Mouse (Mus musculus) heart, embryonic 10.5 days (tissue): ENCODE data around the gene Rgs8. TPM values are rescaled to one million over a fixed set of nuclear protein-coding genes. Genes with fewer than 3 reads are reported as not detected.

Experiments
- DNase-seq: peaks from one replicate; pipeline ENCODE4 v3.0.0-alpha.2; 2017; ENCODE audit warnings: low spot score
- H3K27ac ChIP-seq: fragments of 300-500 bp; sonication (generic); 2 replicates; pipeline ENCODE4 v1.5.1; 2016; ENCODE audit warnings: mild to moderate bottlenecking
- H3K27me3 ChIP-seq: fragments of 300-500 bp; sonication (generic); 2 replicates; pipeline ENCODE4 v1.6.1; 2016; ENCODE audit warnings: mild to moderate bottlenecking; ENCODE audit not compliant: poor library complexity, insufficient read depth, severe bottlenecking
- H3K36me3 ChIP-seq: fragments of 300-500 bp; sonication (generic); 2 replicates; pipeline ENCODE4 v1.6.1; 2016; ENCODE audit warnings: mild to moderate bottlenecking, moderate library complexity
- H3K4me1 ChIP-seq: fragments of 300-500 bp; sonication (generic); 2 replicates; pipeline ENCODE4 v1.6.1; 2016; ENCODE audit warnings: mild to moderate bottlenecking
- H3K4me3 ChIP-seq: fragments of 300-500 bp; sonication (generic); 2 replicates; pipeline ENCODE4 v1.5.1; 2016; ENCODE audit warnings: mild to moderate bottlenecking, moderate library complexity
- H3K9me3 ChIP-seq: fragments of 300-500 bp; sonication (generic); 2 replicates; pipeline ENCODE4 v1.6.1; 2016; ENCODE audit warnings: mild to moderate bottlenecking, moderate library complexity
- WGBS: fragments of 180-500 bp; shearing (Covaris S2); methylation state at CpG from one replicate; pipeline ENCODE4 v1.1.7; 2016; 5-methylcytosine and 5-hydroxymethylcytosine counted together
- polyA plus RNA-seq: library from polyadenylated mRNA; unstranded; fragments of >200 nt; fragmentation: Nextera tagmentation; extraction: Ambion mirVana; gene quantifications from 2 replicates; pipeline ENCODE4 v1.2.1, GENCODE M21; 2016

The Rgs8 gene
- polyA plus RNA-seq, result 0.54 and 0.55 TPM in 2 replicates

DNA sequence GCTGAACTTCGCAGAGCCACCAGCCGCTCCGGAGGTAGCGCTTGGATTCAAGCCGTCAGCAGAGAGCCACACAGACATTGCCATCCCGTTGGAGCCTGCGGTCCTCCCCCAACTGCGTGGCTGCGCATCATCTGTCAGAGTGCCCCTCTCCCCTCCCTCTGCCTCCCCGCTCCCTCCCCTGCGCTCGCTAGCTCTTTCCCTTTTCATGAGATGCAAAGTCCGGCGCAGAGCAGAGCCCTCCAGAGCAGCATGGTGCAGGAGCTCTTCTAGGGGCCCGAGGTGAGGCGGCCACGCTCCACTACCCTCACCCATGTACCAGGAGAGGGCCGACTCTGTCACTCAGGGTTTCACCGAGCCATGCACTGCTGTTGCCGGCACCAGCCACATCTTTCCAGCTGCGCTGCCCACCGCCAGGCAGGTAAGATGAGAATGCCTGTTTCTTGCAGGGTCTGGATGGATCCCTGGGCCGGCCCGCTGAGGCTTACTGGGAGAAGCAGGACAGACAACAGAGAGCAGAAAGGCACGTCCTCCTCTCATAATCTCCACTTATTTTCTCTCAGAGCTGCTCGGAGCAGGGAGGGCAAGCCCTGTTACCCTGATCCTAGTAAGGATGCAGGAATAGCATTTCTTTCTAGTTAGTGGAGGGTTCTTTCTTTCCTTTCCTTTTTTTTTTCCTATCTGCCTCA, at the start of gene Rgs8:
Gene Rgs8, plus strand, starts transcription at position 88 of the 686 bp plus-strand sequence.
- 2% methylated on average over 26 of the region's 26 CpGs for WGBS
- peak within 1 kb of the TSS; percentile 60 for H3K4me3 ChIP-seq
- peaks cover 17% of the 10 kb centered on the region for H3K4me1 ChIP-seq
- no peak for DNase-seq
- H3K36me3 ChIP-seq, result no peaks in the 10 kb centered on the region
- peak within 1 kb of the TSS; percentile 57 for H3K27ac ChIP-seq
- no peaks in the 10 kb centered on the region for H3K9me3 ChIP-seq
- peaks cover 66% of the 10 kb centered on the region for H3K27me3 ChIP-seq

DNA sequence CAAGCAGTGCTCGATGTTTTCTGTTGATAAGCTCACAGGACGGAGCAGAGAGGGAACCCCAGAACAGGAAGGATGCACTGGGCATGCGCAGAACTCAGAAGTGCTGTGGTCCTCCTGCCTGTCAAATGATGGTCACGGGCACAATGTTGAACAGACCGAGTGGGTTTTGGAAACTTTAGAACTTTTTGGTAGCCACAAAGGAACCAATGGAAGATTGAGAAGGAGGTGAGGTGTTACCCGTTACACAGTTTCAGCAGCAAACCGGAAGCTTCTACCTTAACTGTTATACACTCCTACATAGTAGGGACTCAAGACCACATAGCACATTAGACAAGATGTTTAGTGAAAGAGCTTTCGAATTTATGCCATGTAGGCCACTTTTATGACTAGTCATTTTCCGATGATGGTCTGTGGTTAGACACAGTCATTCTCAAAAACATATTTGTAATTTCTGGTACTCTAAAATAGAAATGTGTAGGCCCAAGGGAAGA, 35.4 kb upstream of the Rgs8 start:
- Histone ChIP-seq H3K4me1 (no peaks in the 10 kb centered on the region), H3K27ac (no peak overlapping the region), H3K4me3 (no peak overlapping the region), H3K36me3 (no peaks in the 10 kb centered on the region), H3K27me3 (no peaks in the 10 kb centered on the region), H3K9me3 (no peaks in the 10 kb centered on the region)
- DNase-seq, result no peak
- WGBS, result 84% methylated on average over 9 of the region's 9 CpGs

GRCm38 (mm10) chr1:153623036-153623435, 29.8 kb upstream of the Rgs8 start:
- Histone ChIP-seq H3K36me3 (no peaks in the 10 kb centered on the region), H3K27ac (no peak overlapping the region), H3K27me3 (no peaks in the 10 kb centered on the region), H3K4me3 (no peak overlapping the region), H3K9me3 (no peaks in the 10 kb centered on the region), H3K4me1 (no peaks in the 10 kb centered on the region)
- DNase-seq, result no peak
- WGBS, result 56% methylated on average over 4 of the region's 4 CpGs

GRCm38 (mm10) chr1:153632686-153633085, 20.1 kb upstream of the Rgs8 start:
- H3K27me3 ChIP-seq, result no peaks in the 10 kb centered on the region
- 61% methylated on average over 6 of the region's 6 CpGs for WGBS
- no peak for DNase-seq
- H3K4me3 ChIP-seq, result no peak overlapping the region
- H3K27ac ChIP-seq, result no peak overlapping the region
- H3K4me1 ChIP-seq, result peaks cover 17% of the 10 kb centered on the region
- H3K9me3 ChIP-seq, result no peaks in the 10 kb centered on the region
- no peaks in the 10 kb centered on the region for H3K36me3 ChIP-seq

- DNase-seq, result no peak
- H3K27me3 ChIP-seq, result no peaks in the 10 kb centered on the region
- H3K36me3 ChIP-seq, result no peaks in the 10 kb centered on the region
- peak overlapping the region; percentile 56 for H3K27ac ChIP-seq
- no peaks in the 10 kb centered on the region for H3K9me3 ChIP-seq
- peaks cover 17% of the 10 kb centered on the region for H3K4me1 ChIP-seq
- no peak overlapping the region for H3K4me3 ChIP-seq
- 74% methylated on average over 5 of the region's 5 CpGs for WGBS
Measured at GRCm38 (mm10) chr1:153635056-153635455, 17.8 kb upstream of the Rgs8 start.

GRCm38 (mm10) chr1:153635521-153635920, 17.3 kb upstream of the Rgs8 start:
- Histone ChIP-seq H3K9me3 (no peaks in the 10 kb centered on the region), H3K27ac (no peak overlapping the region), H3K36me3 (no peaks in the 10 kb centered on the region), H3K4me1 (peaks cover 17% of the 10 kb centered on the region), H3K27me3 (no peaks in the 10 kb centered on the region), H3K4me3 (no peak overlapping the region)
- WGBS, result 83% methylated on average over 3 of the region's 3 CpGs
- no peak for DNase-seq

DNA sequence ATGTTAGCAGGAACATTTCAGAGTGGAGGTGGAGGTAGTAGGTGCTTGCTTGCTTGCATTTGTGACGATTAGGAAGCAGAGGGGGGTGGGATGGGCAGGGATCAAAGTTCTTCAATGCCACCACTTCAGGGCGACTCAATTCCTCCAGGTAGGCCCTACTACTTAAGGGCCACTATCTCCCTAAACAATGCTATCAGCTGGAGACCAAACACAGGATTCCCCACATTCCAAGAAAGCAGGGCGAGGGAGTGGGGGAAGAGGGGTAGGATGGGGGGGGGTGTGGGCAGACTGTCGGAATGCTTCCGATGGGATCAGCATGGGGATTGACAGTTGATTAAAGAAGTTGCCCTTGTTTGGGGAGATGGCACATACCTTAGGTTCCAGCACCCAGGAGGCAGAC, 16.0 kb upstream of the Rgs8 start:
- DNase-seq, result no peak
- H3K27me3 ChIP-seq, result no peaks in the 10 kb centered on the region
- no peak overlapping the region for H3K27ac ChIP-seq
- no peak overlapping the region for H3K4me3 ChIP-seq
- H3K9me3 ChIP-seq, result no peaks in the 10 kb centered on the region
- peaks cover 24% of the 10 kb centered on the region for H3K4me1 ChIP-seq
- no peaks in the 10 kb centered on the region for H3K36me3 ChIP-seq
- WGBS, result 52% methylated on average over 5 of the region's 5 CpGs

DNA sequence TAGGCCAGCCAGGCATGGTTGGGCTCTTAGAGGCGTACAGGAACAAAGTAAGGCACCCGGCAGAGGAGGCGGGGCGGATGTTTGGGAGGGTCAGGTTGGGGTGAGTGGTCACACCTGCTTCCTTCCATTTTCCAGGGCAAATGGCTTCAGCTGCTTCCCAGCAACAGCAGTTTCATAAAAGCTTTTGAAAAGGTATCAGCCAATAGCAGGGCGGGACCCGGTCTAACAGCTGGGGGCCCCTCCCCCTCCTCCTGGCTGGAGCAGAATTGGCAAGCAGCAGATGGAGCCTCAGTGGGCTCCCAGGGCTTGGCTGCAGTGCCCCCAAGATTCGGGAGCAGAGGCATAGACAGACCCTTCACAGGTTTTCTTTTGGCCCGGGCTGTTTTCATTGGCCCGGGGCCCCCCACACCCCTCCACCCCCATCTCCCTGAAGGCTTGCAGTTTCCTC, 11.3 kb upstream of the Rgs8 start:
- Histone ChIP-seq H3K4me3 (peak overlapping the region; percentile 50), H3K36me3 (no peaks in the 10 kb centered on the region), H3K27me3 (peaks cover 16% of the 10 kb centered on the region), H3K4me1 (peaks cover 15% of the 10 kb centered on the region), H3K9me3 (no peaks in the 10 kb centered on the region), H3K27ac (peak overlapping the region; percentile 66; the same call in 1 of the 2 replicates)
- no peak for DNase-seq
- 7% methylated on average over 9 of the region's 9 CpGs for WGBS

DNA sequence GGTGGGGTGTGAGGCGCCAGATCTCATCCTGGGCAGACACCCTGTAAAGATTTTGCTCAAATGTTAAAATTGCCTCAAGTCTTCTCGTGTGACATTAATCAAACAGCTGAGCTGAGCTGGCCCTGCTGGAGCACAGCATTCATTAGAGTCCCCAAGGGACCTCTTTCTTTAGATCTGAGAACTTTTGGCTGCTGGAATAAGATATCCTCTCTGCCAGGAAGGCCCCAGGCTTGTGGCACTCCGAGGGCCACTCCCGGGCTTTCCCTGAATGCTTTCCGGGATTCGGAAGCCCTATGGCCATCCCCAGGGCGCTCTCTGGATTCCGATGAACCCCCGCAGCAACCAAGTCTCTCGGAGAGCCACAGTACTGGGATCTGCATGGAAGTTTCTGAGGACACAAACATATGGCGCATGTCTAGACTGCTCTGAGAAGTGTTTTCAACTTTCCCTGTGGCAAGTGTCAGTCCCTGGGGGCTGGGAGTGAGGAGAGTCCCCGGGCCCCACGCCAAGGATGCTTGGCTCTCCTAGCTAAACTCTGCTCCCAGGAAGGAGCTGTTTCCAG, 10.8 kb upstream of the Rgs8 start:
- peaks cover 16% of the 10 kb centered on the region for H3K27me3 ChIP-seq
- no peaks in the 10 kb centered on the region for H3K9me3 ChIP-seq
- H3K4me3 ChIP-seq, result peak overlapping the region; percentile 50
- H3K27ac ChIP-seq, result peak overlapping the region; percentile 66; the same call in 1 of the 2 replicates
- peaks cover 15% of the 10 kb centered on the region for H3K4me1 ChIP-seq
- no peaks in the 10 kb centered on the region for H3K36me3 ChIP-seq
- 6% methylated on average over 13 of the region's 13 CpGs for WGBS
- no peak for DNase-seq

- DNase-seq, result no peak
- peak overlapping the region; percentile 60 for H3K4me3 ChIP-seq
- H3K36me3 ChIP-seq, result no peaks in the 10 kb centered on the region
- H3K27ac ChIP-seq, result no peak overlapping the region
- H3K27me3 ChIP-seq, result peaks cover 68% of the 10 kb centered on the region
- 12% methylated on average over 5 of the region's 5 CpGs for WGBS
- H3K4me1 ChIP-seq, result peaks cover 17% of the 10 kb centered on the region
- H3K9me3 ChIP-seq, result no peaks in the 10 kb centered on the region
Measured at GRCm38 (mm10) chr1:153653674-153654073, 849 bp downstream of the Rgs8 start.

DNA sequence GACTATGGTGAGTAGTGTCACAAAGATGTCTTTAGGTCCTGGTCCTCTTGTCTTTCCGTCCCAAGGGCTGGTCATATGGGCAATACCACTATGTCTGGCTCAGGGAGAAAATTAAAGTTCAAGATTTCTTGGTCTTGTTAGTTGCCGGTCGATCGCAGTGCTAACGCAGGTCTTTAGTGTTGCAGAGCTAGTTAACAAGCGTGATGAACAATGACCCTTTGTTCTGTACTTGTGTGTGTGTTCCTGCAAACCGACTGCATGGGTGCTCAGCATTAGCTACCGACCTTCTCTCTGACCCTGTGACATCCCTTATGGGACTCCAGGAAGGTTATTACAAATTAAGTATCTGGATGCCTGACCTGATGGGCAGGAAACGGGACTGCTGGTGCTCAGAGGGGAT, 6.8 kb downstream of the Rgs8 start:
- 72% methylated on average over 9 of the region's 9 CpGs for WGBS
- Histone ChIP-seq H3K27me3 (peaks cover 62% of the 10 kb centered on the region), H3K4me3 (no peak overlapping the region), H3K4me1 (peaks cover 7% of the 10 kb centered on the region), H3K27ac (no peak overlapping the region), H3K9me3 (no peaks in the 10 kb centered on the region), H3K36me3 (no peaks in the 10 kb centered on the region)
- no peak for DNase-seq

GRCm38 (mm10) chr1:153660982-153661688, 8.3 kb downstream of the Rgs8 start:
- no peak overlapping the region for H3K27ac ChIP-seq

DNA sequence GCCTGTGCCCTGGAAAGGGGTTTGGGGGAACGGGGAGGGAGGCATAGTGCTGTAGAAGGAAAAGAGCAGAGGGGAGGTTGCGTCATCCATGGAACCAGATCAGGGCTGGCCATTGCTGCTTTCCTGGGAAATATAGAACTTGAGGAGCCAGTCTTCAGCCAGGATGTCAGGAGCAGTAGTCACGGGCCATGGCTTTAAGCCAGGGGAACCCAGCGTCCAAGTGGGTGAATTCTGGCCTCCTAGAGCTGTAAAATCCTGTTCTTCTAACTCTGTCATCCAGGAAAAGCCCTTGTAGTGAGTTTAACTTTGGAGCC, 8.8 kb downstream of the Rgs8 start:
- Histone ChIP-seq H3K4me1 (peaks cover 26% of the 10 kb centered on the region), H3K4me3 (no peak overlapping the region), H3K36me3 (no peaks in the 10 kb centered on the region), H3K27ac (no peak overlapping the region), H3K9me3 (no peaks in the 10 kb centered on the region), H3K27me3 (peaks cover 69% of the 10 kb centered on the region)
- no peak for DNase-seq
- 41% methylated on average over 4 of the region's 4 CpGs for WGBS

More at GRCm38 (mm10) chr1:153660982-153661688, 8.3 kb downstream of the Rgs8 start:
- H3K27me3 ChIP-seq, result peaks cover 68% of the 10 kb centered on the region
- no peaks in the 10 kb centered on the region for H3K9me3 ChIP-seq
- WGBS, result 44% methylated on average over 15 of the region's 15 CpGs
- H3K36me3 ChIP-seq, result no peaks in the 10 kb centered on the region
- no peak overlapping the region for H3K4me3 ChIP-seq
- H3K4me1 ChIP-seq, result peaks cover 22% of the 10 kb centered on the region
- DNase-seq, result no peak
